Mouse (Mus musculus): Measurements from ENCODE around the gene Gm21954. TPM values are rescaled to one million over a fixed set of nuclear protein-coding genes. Genes with fewer than 3 reads are reported as not detected.
A peak's percentile ranks its signal among the peaks of the same experiment; 100 is the strongest.

The Gm21954 gene
- total RNA-seq, 2 experiments from 2014 or later: not detected

DNA sequence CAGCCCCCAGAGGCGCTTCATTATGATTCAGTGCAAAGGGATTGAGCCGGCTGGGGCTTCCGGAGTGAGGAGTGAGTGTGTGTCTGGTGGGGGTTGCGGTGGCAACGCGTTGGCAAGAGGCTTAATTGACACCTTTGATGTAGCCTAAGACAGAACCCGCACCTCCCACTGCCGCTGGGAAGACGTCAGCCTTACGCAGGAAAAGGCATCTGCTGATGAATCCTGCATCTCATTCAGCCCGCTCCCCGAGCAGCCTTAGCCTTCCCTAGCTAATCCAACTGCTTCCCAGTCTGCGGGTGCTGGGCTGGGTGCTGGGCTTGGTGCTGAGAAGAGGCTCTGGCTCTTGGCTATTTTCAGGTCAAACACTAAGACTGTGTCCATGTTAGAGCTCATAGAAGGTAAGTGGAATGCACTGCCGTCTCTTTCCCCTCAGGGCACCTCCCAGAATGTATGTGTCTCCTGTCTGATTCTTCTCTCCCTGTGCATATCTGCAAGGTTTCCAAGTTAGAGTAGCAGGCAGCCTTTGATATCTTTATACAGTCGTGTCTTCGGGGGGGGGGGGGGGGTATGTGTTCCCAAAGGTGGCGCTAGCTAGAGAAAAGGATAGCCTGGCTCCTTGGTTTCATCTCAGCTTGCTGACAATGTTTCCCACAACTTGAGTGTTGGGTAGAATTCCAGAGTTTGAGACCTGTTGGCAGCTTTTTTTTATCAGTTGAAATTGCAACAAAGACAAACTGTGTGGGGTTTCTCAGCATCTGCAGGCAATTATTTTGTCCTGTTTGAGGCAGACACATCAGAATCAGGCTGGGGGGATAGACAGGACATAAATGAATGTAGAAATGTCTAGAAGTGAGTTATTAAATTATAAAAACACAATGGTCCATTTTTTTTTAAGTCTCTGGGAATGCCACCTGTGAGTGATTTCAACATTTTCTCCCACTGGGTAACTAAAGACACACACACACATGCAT, 10.0 kb downstream of the Gm21954 start:
- peak; percentile 33 for DNase-seq

DNA sequence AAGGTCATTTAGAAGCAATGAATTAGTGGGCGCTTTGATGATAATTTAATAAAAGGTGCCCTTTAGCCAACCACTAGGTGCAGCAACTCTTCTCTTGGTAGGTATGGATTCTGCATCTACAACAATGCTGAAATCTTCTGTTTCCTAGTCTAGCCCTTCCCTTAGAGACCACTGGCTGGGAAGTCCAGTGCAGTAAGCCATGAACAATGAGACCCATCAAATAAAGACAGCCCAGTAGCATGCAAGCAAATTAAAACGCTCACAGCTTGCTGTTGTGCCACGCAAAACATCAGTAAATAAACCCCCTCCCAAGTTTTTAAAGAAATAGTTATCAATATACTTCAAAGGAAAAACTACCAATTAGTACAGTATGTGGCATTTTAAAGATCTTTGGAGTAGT, 10.9 kb downstream of the Gm21954 start:
- no peak for DNase-seq

DNA sequence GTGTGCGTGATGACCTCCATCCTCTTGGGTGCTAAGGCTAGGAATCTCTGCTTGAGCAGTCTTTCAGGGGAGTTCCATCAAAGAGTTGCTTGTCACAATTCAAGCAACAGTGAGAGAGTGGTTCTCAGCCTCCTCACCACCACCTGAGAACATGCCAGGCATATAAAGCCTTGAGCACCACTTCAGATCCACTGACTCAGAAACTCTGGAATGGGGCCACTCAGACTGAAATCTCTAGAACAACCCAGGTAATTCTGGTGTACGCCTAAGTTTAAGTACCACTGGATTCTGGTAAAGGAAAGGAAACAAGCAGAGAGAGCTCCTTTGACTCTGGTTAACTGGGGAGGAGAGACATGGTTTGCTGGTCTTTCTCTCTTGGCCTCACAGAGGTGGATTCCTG, 19.5 kb downstream of the Gm21954 start:
- DNase-seq: no peak

DNA sequence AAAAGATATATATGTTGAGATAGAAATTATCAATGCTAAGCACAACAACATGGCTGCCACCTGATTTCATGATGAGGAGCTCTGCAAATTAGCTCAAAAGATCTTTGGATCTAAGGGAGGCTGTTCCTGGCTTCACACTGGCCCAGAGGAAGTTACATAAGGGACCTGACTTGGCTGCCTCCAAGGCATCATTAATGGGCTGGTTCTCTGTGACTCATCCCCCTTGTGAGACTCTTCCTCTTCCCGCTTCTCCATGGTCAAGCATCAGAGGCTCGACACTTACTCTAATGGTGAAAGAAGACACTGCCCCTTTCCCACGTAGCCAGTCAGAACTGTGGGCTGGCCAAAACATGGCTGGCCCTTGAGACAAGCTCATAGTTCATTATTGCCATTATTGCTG, 20.1 kb downstream of the Gm21954 start:
- no peak for DNase-seq

DNA sequence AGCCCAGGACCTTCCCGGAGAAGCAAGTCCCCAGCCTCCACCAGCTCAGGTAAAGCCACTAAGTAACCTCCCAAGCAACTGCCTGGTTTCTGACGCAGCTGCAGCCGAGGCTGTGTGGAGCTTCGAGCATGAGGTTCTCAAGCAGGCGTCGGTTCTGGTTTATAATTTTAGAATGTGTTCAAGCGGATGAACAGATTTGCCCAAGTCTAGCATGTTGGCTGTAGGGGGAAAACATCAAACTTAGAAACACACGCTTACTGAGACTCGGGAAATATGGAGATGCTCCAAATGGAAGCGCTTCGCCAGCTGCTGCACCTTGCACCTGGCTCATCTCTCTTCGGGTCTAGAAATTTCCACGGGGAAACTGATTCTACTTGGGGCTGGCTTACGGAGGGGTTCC, 21.0 kb downstream of the Gm21954 start:
- no peak for DNase-seq

DNA sequence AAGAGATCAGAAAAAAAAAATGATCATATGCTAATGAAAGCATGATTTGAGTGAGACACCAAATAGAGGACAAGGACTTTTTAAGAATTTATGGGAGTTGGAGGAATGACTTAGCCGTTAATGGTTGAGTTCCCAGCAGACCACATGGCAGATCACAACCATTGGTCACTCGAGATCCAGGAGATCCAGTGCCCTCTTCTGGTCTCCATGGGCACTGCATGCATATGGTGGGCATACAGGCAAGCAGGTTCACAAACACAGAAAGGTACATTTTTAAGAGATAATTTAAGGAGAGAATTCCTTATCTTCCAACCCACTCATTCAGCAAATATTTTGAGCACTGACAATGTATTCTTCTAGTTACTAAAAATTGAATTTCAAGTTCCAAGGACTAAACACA, 22.9 kb downstream of the Gm21954 start:
- no peak for DNase-seq

DNA sequence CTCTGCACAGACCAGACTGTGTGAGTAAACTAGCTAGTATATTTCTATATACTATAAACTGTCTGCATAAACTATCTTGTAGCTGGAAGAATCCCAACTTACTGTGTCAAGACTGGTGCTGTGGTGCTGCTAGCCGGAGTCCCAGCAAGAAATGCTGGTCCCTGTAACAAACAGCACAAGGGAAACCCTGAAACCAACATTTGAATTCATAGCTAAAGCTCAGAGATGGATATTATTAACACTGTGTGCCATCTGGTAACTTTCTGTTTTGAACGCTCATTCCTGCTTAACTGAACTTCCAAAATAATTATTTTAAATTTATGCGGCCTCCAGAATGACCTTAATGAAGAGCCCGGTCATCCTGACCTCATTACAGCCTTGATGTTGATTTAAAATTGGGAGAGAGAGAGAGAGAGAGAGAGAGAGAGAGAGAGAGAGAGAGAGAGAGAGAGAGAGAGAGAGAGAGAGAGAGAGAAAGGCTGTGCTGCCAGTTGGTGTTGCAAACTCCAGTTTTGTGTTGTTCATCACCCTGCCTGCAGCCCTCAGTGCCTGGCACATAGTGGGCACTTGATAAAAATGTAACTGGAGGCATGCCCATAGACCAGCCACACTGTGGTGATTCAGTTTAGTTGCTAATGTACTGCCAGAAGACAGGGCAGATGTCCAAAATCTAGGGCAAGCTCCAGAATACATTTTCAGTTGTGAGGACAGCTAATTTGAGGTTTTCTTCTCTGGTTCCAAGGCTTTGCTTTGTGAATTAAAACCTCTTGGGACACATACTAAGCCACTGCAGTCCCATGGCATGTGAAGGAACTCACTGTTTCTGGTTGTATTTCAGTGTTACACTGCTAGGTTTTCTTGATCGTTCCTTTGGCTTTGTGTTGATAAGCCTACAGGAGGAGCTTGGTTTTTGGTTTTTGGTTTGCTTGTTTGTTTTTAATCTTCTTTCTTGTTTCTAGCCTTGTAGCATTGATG, 24.2 kb downstream of the Gm21954 start:
- peak; percentile 38 for DNase-seq

DNA sequence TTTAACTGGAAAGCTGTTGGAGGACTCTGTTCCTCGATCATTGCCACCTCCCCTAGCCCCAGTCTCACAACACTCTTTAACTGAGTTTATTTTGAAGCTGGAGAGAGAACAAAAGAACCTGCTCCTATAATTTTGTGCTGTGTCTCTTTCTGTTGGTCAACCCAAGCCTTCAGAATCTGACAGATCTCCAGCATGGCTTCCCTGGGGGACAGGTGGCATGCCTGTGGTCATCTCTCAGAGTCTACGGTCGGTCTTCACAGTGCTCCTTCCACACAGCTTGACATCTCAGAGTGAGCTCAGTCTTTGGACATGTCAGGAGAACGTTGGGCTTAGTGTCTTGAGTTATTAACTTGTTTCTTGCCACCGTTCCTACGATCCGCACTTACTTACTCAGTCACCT, 25.3 kb downstream of the Gm21954 start:
- DNase-seq: no peak

DNA sequence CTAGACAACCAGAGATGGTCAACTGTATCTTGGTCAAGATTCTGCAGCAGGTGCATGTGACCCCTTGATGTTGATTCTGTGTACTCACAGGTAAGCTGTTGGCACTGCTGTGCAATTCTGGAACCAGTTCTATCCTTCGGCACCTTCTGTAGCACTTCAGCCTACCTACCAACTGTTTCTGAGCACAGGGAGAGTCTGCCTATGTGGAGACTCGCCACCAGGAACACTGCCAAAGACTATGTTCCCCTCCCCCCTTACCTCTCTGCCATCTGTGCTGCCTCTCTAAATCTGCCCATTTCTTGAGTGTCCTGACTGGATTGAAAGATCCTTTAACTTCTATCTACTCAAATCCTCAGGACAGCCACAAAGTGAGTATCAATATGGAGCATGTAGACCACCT, 28.3 kb downstream of the Gm21954 start:
- no peak for DNase-seq

DNA sequence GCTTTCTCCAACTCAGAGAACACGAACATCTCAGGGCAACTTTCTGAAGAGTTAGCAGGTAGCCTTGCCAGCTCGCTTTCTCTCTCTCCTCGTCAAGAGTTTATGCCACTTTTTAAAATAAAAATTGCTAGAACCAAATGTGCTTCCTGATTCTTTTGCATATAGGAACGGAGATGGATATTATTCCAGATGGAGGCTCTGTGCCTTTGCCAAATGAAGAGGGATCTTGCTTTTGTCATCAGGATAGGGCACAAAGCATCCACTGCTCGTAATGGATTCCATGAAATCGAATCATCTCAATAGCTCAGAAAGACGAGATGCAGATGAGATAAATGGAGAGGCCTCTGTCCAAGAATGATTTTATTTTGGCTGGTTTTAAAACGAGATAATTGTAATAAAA, 28.7 kb downstream of the Gm21954 start:
- DNase-seq: no peak

DNA sequence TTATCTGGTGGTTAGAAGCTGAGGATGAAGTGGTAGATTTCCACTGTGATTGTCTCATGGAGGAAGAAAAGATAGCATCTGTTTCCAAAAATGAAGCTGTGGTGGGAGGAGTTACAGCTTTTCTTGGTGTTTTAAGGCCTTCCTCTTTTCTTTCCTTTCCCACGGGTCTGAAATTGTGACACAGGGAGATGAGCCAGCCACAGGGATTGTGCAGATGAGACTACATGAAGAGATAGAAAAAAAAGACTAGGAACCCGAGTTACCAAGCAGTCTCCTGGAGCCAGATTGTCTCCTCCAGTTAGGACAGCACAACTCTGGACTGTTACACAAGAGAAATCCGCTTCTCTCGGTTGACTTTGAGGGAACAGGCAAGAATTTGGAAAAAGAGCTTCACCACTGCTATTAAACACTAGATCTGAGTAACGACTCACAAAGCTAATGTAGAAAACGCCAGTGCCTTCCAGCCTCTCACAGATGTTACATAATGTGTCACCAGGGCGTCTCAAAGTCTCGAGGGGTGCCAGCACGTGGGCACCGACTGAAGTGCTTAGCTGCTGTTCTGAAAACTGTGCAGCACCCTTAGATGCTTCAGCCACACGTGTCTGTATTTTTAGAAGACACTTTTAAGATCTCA, 29.9 kb downstream of the Gm21954 start:
- no peak for DNase-seq

DNA sequence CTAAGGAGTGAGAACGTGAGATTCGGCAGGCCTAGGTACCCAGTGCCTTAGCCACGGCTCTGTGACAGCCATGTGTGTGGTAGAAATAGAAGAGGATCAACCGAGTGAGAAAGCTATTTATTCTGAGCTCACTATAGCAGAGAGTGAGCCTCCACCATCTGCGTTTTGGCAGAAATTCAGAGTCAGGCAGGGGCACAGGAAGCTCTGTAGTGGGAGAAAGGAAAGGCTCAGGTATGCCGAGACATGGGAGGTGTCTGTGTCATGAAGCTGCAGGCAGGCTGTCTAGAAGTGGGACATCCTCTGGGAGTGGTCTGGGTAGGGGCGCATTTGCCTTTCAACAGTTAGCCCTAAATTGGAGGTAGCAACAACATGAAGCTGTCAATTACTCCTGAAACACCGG, 31.7 kb downstream of the Gm21954 start:
- no peak for DNase-seq

DNA sequence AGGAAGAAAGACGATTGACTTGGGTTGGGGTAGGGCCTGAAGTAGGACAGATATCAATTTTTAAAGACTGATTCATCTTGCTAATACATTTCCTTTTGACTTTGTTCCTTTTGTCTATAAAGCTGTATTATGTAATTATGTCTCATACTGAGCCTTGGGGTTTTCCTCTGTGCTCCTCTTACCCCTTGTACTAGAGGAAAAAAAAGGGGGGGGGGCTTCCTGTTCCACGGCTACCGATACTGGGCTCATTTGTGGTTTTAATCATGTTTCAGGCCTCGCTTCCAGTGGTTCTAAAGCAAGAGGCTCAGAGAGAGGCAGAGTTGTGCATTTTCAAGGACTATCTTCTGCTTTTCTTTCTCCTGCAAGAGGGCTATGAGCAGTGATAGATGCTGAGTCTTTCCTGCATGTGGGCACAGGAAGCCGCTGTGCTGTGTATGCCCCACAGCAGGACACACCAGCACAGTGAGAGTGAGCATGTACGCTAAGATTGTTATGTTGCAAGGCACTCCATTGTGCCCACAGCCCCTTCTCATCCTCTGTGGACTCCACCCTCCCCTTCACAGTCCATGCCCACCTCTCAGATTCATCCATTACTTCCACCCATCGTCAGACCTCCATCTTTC, 33.1 kb downstream of the Gm21954 start:
- DNase-seq: no peak

DNA sequence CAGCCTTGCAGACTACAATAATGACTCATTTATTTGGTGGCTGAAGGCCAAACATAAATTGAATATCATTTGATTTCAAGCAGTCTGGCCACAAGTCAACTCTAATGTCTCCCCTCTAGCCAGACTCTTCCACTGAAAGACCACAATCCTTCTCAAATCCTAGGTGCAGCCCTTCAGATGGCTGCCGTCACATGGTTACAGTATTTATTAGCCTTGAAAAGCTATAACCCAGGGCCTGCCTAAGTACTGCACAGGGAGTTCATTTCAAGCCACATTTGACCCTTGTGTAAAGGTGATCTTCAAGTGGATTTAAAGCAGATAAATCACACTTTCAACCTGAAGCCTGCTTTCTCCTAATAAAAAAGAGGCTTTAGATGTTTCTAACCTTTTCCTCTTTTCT, 37.7 kb downstream of the Gm21954 start:
- DNase-seq: no peak

DNA sequence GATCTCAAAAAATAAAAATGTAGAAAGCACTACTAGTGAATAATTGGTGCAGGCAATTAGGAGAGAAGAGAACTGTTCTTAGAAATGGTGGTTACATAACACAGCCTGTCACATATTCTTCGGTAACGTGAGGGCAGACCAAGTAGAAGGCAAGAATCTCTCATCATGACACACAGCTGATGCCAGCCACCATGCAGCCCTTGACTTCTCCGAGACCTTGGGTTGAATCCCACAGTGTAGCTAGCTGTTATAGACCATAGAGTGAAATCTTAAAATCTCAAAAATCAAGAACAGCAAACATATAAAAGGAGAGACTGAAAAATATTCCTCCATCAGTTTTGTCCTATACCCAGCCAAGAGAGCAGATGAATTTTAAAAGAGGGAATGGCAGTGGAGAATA, 40.8 kb downstream of the Gm21954 start:
- DNase-seq: no peak

DNA sequence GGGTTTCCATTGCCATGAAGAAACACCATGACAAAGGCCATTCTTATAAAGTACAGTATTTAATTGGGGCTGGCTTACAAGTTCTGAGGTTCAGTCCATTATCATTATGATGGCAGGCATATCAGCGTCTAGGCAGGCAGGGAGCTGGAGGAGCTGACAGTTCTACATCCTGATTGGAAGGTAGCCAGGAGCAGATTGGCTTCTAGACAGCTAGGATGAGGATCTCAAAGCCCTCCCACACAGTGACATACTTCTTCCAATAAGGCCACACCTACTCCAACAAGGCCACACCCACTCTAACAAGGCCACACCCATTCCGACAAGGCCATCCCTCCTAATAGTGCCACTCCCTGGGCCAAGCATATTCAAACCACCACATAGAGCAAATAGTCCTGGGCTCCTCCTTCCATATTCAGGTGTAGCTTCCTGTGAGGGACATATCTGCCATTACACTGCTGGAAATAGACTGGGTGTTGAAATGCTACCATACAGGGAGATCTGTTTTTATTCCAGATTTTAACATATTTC, 41.9 kb downstream of the Gm21954 start:
- no peak for DNase-seq

DNA sequence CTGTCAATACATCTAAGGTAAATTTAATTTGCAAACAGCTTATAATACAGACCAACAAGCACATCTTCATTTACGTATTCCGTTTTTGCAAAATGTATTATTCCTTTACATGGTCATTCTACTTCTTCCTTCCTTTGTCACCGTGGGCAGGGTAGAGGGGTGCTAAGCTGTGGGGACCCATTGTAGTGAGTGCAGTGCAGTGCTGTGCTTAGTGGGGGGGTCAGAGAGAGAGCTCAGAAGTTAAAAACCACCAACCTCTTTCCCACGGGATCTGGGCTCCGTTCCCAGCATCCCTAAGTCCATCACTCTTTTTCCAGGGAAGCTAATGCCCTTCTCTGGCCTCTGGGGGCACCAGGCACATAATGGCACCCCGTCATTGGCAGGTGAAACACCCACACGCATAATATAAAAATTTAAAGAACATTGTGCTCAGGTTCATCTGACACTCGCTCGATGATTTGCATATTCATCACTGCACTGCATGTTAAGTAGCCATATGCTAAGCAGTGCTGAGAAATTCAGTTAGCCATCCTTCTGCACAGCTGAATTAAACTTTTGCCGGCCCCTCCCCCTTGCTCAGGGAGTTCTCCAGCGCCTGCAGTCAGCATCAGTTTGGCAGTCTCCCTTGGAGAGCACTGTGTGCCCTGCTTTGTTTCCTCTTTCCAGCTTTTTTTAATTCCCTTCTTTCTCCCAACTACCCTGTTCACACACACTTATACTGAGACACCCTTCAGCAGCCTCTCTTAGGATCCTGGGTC, 48.2 kb downstream of the Gm21954 start:
- no peak for DNase-seq

DNA sequence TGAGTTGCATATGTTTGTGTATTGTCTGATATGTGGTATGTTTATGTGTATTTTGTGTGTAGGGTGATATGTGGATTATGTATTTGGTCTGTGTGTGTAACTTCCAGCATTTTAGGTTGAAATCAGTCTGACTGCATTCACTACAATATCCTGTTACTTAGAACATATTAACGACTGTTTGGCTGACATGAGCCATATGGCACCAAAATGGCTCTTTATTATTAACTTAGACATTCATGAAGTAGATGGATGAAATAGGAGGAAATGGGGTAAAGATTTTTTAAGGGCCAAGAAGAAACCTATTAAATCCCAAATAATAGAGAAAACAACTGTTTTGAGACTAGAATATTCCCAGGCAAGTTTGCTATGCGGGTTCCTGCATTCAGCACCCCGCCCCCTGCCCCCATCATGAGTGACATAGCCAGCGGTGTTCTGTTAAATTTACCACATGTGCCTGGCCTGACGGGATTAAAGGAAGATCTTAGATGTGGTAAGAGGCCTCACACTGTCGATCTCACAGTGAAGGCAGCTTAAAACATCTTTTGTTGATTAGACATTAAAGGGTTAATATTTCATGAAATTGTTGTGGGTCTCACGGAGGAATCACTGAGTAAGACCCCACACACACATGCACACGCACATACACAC, 51.5 kb downstream of the Gm21954 start:
- no peak for DNase-seq

DNA sequence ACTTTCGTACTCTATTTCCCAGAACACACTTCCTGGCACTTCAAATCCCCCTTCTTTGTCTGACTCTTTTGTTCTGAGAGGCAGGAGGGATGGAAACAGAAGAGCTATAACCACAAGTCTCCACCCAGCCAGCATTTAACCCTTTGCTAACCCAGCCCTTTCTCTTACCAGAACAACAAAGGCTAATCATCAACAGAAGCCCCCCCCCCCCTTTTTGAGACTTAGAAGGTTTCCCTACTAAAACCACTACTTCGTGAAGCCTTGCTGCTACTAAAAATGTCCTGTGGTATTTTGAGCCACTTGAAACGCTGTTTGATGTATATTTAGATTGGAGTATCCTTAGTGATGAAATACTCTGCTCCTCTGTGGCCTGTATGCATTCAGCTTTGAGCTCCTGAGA, 52.7 kb downstream of the Gm21954 start:
- no peak for DNase-seq

DNA sequence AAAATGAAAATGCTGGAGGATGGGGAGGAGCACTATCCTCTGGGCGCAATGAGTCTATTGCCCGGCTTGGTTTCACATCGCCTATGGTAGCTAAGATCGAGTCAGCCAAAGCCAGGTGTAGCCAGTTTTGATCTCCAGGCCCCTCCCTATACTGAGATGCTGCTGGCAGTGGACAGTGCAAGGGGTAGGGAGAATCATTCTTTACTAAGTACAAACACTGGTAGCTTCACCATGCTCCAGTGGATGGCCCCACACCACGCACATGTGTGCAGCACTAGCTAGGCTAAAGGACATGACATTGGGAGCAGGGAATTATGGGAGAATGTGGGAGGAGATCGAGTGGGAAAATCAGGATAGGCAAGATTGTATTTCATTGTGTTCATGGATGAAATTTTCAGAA, 53.2 kb downstream of the Gm21954 start:
- no peak for DNase-seq

DNA sequence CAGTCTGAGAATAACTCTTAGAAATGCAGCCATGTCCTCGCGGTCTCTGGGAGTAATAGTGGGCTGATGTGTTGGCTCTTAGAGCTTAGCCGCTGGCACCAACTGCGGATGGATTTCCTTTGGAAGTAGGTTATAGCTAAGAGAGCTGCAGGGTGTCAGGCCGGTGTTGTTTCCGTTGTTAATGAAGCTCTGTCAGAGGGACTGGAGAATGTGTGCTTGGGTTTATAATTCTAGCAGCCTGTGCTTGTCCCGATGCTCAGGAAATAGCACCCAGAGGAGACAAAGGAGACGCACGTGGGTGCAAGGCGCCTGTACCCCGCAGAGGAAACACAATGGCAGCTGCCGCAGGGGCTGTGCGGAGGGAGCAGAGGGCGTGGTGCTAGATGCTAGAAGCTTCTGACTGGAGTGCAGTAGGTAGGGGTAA, 56.5 kb downstream of the Gm21954 start:
- DNase-seq: peak; percentile 9
